Mouse (Mus musculus) thymus, postnatal 36 days (tissue): ENCODE measurements around the gene Tnfsf4.

Experiments
- DNase-seq, 2 experiments: peaks; one replicate each; pipeline ENCODE4 v3.0.0; 2022; ENCODE audit warnings: mixed read lengths in 2 of 2

Gene Tnfsf4

DNA sequence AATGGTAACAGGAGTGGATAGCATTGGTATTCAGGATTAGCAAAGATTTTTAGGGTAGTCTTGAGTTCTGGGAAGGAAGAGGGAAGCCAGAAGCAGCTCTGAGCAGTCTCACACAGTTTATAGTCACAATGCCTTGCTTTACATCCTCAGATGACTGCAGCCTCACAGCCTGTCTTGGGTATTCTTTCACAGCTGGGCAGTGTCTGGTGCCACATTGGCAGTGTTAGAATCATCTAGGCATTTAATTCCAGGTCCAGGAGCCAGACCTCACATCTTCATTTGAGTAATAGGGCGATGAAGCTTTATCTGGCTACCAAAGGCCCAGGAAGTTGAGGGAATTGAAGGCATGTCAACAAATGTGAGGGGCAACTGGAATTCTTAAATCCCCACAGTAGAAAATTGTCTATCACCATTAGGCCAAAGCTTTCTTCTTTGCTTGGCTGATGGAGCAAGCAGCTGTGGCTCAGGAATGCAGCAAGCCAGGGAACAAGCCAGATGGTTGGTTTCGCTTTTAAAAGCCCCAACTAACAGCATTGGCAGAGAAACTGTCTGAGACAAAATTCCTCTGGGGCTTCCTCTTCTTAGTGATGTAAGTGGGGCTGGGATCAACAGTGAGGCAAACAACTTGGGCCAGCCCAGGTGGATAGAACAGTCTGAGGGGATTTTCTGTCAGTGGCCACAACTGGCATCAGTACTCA lies 68.3 kb downstream of the Tnfsf4 start:
- no peak for DNase-seq
